Mouse (Mus musculus): ENCODE measurements at regions not wholly inside any gene's neighbourhood (a gene's known extent, or its start where the extent isn't known, plus 50 kb on each side); places are given as distances from the start of the nearest gene placed in this dataset.

DNA sequence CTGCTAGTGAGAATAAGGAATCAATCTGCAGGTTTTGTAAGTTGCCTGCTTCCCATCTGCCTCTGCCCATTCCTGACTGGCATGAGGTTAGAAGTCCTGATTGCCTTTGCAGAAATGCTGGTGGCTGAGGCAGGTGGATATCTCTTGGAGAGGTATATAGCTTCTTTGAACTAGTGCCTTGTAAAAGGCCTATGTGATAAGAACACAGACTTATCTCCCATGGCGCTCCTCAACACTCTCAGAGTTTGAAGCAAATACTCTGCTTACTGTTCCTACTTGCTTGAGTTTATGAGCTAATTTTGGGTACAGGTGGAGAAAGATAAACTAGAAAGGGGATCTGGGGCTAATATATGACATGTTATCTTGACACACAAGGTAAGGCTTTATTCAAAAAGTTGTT, 320.0 kb upstream of the Sstr1 start:
- no peaks in the 10 kb centered on the region for H3K27me3 ChIP-seq (ENCODE audit: control insufficient read depth, insufficient read depth, low read length)
- 58% methylated on average over 1 of the region's 1 CpGs for WGBS
- ATAC-seq (ENCODE audit: low FRiP score, low TSS enrichment): no peak
- no peak overlapping the region for H3K4me2 ChIP-seq (replicated peaks; ENCODE audit: low read depth)
- no peak for TF ChIP-seq EP300 (optimal IDR thresholded peaks at IDR 0.05)
- no peak for TF ChIP-seq CTCF (IDR thresholded peaks at IDR 0.05; ENCODE audit: low read depth)
- no peaks in the 10 kb centered on the region for H3K36me3 ChIP-seq (ENCODE audit: control insufficient read depth, insufficient read depth, low read length)
- no peak overlapping the region for H3K9ac ChIP-seq (ENCODE audit: low read length)
- H3K27ac ChIP-seq (replicated peaks): no peak overlapping the region
- no peak overlapping the region for H3K4me3 ChIP-seq (ENCODE audit: low read depth, low read length)
- no peaks in the 10 kb centered on the region for H3K9me3 ChIP-seq (ENCODE audit: control insufficient read depth, low read length)
- H3K4me1 ChIP-seq (replicated peaks; ENCODE audit: control insufficient read depth, insufficient read depth): no peaks in the 10 kb centered on the region
- DNase-seq (ENCODE audit: low spot score): peak; percentile 21

DNA sequence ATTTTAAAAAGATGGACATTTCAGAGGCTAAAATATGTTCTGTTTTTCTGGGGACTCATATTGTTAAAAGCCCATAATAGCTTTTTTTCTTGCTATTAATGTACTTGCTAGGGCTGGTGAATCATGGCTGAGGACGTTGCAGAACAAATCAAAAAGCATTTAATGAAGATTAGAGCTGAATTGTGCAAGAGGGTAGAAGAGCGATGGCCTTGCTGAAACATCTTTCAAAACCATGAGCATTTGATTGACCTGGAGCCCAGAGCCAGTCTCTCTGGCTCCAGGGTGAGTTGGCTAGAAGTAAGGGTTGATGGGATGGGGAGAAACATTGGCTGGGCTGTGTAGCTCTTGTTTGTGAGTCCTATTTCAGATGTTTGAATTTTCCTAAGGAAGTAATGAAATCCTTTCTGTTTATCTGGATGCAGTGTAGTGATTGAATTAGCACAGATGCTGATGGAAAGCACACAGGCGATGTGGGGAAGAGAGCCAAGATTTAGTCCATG, 313.8 kb upstream of the Sstr1 start:
- Histone ChIP-seq H3K4me1 (replicated peaks; ENCODE audit: control insufficient read depth, insufficient read depth) (no peaks in the 10 kb centered on the region), H3K36me3 (ENCODE audit: control insufficient read depth, insufficient read depth, low read length) (no peaks in the 10 kb centered on the region), H3K9me3 (ENCODE audit: control insufficient read depth, low read length) (no peaks in the 10 kb centered on the region), H3K27me3 (ENCODE audit: control insufficient read depth, insufficient read depth, low read length) (no peaks in the 10 kb centered on the region), H3K4me2 (replicated peaks; ENCODE audit: low read depth) (no peak overlapping the region), H3K9ac (ENCODE audit: low read length) (no peak overlapping the region), H3K27ac (replicated peaks) (no peak overlapping the region), H3K4me3 (ENCODE audit: low read depth, low read length) (no peak overlapping the region)
- DNase-seq (ENCODE audit: low spot score) (no peak), ATAC-seq (ENCODE audit: low FRiP score, low TSS enrichment) (no peak)
- TF ChIP-seq EP300 (optimal IDR thresholded peaks at IDR 0.05) (no peak), CTCF (IDR thresholded peaks at IDR 0.05; ENCODE audit: low read depth) (no peak)
- 61% methylated on average over 3 of the region's 3 CpGs for WGBS

DNA sequence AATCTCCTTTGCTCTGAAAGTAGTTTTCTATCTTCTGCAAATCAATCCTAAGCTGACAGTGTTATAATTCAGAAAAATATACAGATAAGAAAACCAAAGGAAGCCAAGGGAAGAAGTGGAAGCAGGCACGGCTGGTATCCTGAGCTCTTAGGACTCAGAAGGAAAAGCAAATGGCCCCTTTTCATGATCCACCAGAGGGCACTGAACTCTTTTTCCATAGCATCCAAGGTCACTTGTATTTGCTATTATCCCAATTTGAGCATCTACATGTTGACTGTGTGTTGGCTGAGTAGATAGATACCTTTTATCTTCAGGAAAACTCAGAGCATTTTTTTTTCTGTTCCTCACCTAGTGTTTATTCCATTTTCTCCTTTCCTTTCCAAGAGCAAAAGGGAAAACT, 306.9 kb upstream of the Sstr1 start:
- DNase-seq (ENCODE audit: low spot score): no peak
- Histone ChIP-seq H3K9me3 (ENCODE audit: control insufficient read depth, low read length) (no peaks in the 10 kb centered on the region), H3K36me3 (ENCODE audit: control insufficient read depth, insufficient read depth, low read length) (no peaks in the 10 kb centered on the region), H3K27ac (replicated peaks) (no peak overlapping the region), H3K9ac (ENCODE audit: low read length) (no peak overlapping the region), H3K4me3 (ENCODE audit: low read depth, low read length) (no peak overlapping the region), H3K4me1 (replicated peaks; ENCODE audit: control insufficient read depth, insufficient read depth) (no peaks in the 10 kb centered on the region), H3K4me2 (replicated peaks; ENCODE audit: low read depth) (no peak overlapping the region), H3K27me3 (ENCODE audit: control insufficient read depth, insufficient read depth, low read length) (no peaks in the 10 kb centered on the region)
- no peak for ATAC-seq (ENCODE audit: low FRiP score, low TSS enrichment)
- WGBS: 43% methylated on average over 1 of the region's 1 CpGs
- peak; percentile 59 for TF ChIP-seq CTCF (IDR thresholded peaks at IDR 0.05; ENCODE audit: low read depth)
- TF ChIP-seq EP300 (optimal IDR thresholded peaks at IDR 0.05): no peak

DNA sequence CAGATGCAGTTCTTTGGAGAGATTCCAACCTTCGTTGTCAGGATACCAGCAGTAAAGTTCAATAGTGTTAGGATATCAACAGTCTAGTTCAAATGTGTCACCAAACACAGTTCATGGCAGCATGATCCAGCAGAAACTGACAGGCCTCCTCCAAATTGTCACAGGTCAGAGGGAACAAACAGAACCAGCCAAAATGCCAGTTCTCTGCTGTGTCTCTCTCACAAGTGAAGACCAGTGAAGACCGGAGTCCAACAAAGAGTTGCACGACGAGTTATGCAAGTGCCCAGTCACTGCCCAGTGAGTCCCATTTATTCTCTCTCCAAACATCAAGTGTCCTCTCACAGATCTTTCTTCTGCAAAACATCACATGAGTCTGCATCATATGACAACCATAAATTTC, 293.4 kb upstream of the Sstr1 start:
- Histone ChIP-seq H3K27me3 (ENCODE audit: control insufficient read depth, insufficient read depth, low read length) (no peaks in the 10 kb centered on the region), H3K9ac (ENCODE audit: low read length) (no peak overlapping the region), H3K27ac (replicated peaks) (no peak overlapping the region), H3K9me3 (ENCODE audit: control insufficient read depth, low read length) (no peaks in the 10 kb centered on the region), H3K4me3 (ENCODE audit: low read depth, low read length) (no peak overlapping the region), H3K4me2 (replicated peaks; ENCODE audit: low read depth) (no peak overlapping the region), H3K4me1 (replicated peaks; ENCODE audit: control insufficient read depth, insufficient read depth) (no peaks in the 10 kb centered on the region), H3K36me3 (ENCODE audit: control insufficient read depth, insufficient read depth, low read length) (no peaks in the 10 kb centered on the region)
- DNase-seq (ENCODE audit: low spot score) (no peak), ATAC-seq (ENCODE audit: low FRiP score, low TSS enrichment) (no peak)
- WGBS: 83% methylated on average over 4 of the region's 4 CpGs
- TF ChIP-seq CTCF (IDR thresholded peaks at IDR 0.05; ENCODE audit: low read depth): no peak
- no peak for TF ChIP-seq EP300 (optimal IDR thresholded peaks at IDR 0.05)

DNA sequence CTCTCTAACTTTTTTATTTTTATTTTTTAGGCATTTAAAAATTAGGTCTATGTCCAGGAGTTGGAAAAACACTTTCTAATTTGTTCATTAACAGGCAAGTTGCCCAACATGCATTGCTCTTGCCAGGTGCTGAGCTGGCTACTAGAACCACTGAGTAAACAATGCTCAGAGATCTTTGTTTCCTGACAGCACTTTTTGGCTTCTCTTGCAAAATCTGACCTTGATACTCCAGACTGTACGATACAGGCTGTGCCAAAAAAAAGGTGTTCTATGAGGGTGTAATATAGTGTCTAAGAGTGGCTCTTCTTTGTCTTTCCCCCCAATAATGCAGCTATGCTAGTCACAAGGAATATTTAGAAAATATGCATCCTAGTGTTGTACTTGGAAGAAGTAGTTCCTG, 289.5 kb upstream of the Sstr1 start:
- Histone ChIP-seq H3K9me3 (ENCODE audit: control insufficient read depth, low read length) (no peaks in the 10 kb centered on the region), H3K4me1 (replicated peaks; ENCODE audit: control insufficient read depth, insufficient read depth) (no peaks in the 10 kb centered on the region), H3K4me3 (ENCODE audit: low read depth, low read length) (no peak overlapping the region), H3K27ac (replicated peaks) (no peak overlapping the region), H3K36me3 (ENCODE audit: control insufficient read depth, insufficient read depth, low read length) (no peaks in the 10 kb centered on the region), H3K27me3 (ENCODE audit: control insufficient read depth, insufficient read depth, low read length) (no peaks in the 10 kb centered on the region), H3K4me2 (replicated peaks; ENCODE audit: low read depth) (no peak overlapping the region), H3K9ac (ENCODE audit: low read length) (no peak overlapping the region)
- WGBS: 28% methylated on average over 1 of the region's 1 CpGs
- DNase-seq (ENCODE audit: low spot score) (no peak), ATAC-seq (ENCODE audit: low FRiP score, low TSS enrichment) (no peak)
- TF ChIP-seq CTCF (IDR thresholded peaks at IDR 0.05; ENCODE audit: low read depth) (no peak), EP300 (optimal IDR thresholded peaks at IDR 0.05) (no peak)

DNA sequence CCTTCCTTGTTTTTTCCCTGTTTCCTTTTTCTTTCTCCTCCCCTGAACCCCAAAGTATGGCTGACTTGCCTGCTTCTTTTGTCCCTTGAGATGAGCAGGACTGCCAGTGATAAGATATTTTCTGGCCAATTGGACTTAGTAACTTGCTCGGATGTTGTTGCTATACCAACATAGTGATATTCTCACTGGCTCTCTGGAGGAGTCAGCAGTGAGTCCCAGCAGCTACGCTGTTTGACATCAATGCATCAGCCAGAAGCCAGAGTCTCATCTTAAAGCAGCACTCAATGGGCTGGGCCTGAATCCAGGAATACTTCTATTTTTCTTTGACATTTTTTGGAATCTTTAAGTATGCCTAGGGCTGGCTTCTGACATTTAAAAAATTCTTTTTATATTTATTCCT, 287.1 kb upstream of the Sstr1 start:
- Histone ChIP-seq H3K27ac (replicated peaks) (no peak overlapping the region), H3K4me1 (replicated peaks; ENCODE audit: control insufficient read depth, insufficient read depth) (no peaks in the 10 kb centered on the region), H3K27me3 (ENCODE audit: control insufficient read depth, insufficient read depth, low read length) (no peaks in the 10 kb centered on the region), H3K36me3 (ENCODE audit: control insufficient read depth, insufficient read depth, low read length) (no peaks in the 10 kb centered on the region), H3K4me3 (ENCODE audit: low read depth, low read length) (no peak overlapping the region), H3K4me2 (replicated peaks; ENCODE audit: low read depth) (no peak overlapping the region), H3K9ac (ENCODE audit: low read length) (no peak overlapping the region), H3K9me3 (ENCODE audit: control insufficient read depth, low read length) (no peaks in the 10 kb centered on the region)
- no peak for DNase-seq (ENCODE audit: low spot score)
- 85% methylated on average over 2 of the region's 2 CpGs for WGBS
- TF ChIP-seq EP300 (optimal IDR thresholded peaks at IDR 0.05) (no peak), CTCF (IDR thresholded peaks at IDR 0.05; ENCODE audit: low read depth) (no peak)
- no peak for ATAC-seq (ENCODE audit: low FRiP score, low TSS enrichment)
